Mouse (Mus musculus): ENCODE measurements around the gene Lifr.

DNA sequence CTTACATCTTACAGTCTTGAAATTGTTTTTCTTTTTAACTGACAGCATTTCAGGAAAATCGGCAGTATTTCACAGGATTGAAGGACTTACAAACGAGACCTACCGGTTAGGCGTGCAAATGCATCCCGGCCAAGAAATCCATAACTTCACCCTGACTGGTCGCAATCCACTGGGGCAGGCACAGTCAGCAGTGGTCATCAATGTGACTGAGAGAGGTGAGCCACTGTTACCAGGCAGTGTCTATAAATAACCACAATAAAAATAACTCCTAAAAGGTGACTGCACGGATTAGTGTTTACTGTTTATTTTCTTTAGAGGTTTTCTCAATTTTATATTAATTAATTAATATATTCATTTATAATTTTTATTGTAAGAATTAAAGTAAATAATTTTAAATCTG is 82.9 kb downstream of the Lifr start:
- TF ChIP-seq POLR2A (IDR thresholded peaks at IDR 0.05; ENCODE audit: borderline replicate concordance, control insufficient read depth, low read depth, low read length) (no peak), CTCF (IDR thresholded peaks at IDR 0.05; ENCODE audit: control insufficient read depth, insufficient read depth, low read length) (no peak)

All from bone marrow, adult 2 months (tissue).